Mouse (Mus musculus): ENCODE measurements around the gene Dner. TPM values are rescaled to one million over a fixed set of nuclear protein-coding genes. Genes with fewer than 3 reads are reported as not detected.

Gene Dner
- total RNA-seq, 2 experiments from 2014 or later = 0.07 to 0.15 TPM

- intact Hi-C loops (cut with DNase I) = no loop called here
These were observed 289.1 kb downstream of the Dner start for GRCm38 (mm10) chr1:84406891-84407290.

DNA sequence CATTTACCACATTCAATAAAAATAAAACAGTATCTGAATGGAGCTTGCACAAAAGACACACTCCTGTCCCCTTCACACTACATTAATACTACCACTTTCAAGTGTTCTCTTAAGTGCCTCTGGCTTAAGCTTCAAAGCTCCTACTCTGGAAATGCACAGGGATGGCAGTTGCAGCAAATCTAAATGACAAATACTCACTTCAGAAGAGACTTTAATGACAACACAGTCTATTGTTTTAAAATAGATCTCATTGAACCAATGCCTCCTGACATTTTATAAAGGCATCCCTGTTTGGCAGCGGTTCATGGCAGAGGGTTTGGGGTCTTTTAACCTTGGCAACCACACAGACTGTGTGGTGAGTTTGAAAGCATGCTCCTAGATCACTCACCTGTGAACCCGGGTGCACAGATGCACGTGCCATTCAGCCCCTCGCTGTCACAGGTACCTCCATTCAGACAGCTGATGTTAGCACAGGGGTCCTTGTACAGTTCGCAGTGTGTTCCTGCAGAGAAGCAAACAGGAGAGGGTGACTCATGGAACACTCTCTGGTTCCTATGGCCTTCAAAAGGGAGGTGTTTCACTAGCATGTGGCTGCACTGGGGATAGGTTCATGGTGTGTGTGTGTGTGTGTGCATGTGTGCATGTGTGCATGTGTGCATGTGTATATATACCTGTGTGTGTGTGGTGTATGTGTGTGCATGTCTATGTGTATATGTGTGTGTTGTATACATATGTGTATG, 290.3 kb downstream of the Dner start:
- DNase-seq = no peak
- intact Hi-C loops (cut with DNase I) = no loop called here

More at GRCm38 (mm10) chr1:84406891-84407290, 289.1 kb downstream of the Dner start:
- DNase-seq = peak; percentile 54 to 55

DNA sequence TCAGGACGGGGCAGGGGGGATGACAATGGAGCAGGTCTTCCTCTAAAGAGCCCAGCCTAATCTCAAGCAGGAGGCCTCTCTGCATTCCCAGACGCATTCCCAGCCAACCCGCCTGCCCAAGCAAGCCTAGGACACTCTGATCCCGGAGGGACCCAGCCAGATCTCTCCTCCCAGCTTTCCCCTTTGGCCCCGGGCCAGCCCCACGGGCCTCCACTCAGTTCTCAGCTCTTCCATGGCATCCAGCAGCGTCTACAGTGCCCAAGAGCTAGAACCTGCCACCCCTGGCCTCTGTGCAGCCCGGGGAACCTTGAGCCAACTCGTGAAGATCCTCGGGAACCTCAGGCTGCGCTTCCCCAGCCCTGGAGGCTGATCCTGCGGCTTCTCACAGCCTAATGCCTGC, 291.1 kb downstream of the Dner start:
- peak; percentile 12 to 44 for DNase-seq
- intact Hi-C loops (cut with DNase I) = no loop called here

DNA sequence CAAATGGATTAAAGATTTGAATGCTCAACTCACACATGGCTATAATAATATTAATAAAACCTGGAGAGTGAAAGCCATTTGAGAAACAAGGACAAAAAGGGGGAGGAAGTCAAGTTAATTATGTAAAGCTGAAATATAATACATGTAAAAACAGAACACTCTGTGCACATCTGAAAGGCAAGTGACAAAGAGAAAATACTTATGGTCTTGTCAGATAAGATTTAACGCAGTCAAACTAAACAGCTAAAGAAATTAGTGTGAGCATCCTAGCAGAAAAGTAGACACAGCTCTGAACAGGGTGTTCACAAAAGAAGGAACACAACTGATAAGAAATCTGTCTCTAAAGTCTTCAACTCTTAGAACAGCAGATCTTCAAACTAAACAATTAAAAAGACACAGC, 293.9 kb downstream of the Dner start:
- intact Hi-C loops (cut with DNase I) = no loop called here
- DNase-seq = no peak

- intact Hi-C loops (cut with DNase I) = no loop called here
- DNase-seq = no peak
These were observed 296.4 kb downstream of the Dner start for GRCm38 (mm10) chr1:84399671-84400070.

- intact Hi-C loops (cut with DNase I) = no loop called here
- peak in 1 of 2 experiments; percentile 16 for DNase-seq
These were observed 296.9 kb downstream of the Dner start for GRCm38 (mm10) chr1:84399118-84399517.

- intact Hi-C loops (cut with DNase I) = no loop called here
- no peak for DNase-seq
These were observed 299.2 kb downstream of the Dner start for GRCm38 (mm10) chr1:84396787-84397186.

DNA sequence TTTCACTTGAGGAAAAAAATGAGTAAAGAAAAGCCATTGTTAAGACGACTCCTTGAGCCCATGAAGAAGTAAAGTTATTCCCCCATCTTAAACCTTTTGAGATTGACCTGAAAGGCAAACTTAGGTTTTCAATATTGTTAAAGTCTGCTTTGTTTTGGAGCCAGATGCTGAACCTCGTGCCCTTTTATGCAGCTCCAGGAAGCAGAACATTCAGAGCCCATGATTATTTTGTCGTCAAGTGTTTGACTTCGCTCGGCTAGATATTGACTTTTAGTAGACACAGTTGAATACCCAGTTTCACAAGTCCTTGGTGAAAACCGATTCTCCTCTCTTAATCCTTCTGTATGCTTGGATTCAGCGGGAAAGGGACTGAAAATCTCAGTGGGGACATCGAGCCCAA, 300.1 kb downstream of the Dner start:
- DNase-seq = no peak
- intact Hi-C loops (cut with DNase I) = no loop called here

DNA sequence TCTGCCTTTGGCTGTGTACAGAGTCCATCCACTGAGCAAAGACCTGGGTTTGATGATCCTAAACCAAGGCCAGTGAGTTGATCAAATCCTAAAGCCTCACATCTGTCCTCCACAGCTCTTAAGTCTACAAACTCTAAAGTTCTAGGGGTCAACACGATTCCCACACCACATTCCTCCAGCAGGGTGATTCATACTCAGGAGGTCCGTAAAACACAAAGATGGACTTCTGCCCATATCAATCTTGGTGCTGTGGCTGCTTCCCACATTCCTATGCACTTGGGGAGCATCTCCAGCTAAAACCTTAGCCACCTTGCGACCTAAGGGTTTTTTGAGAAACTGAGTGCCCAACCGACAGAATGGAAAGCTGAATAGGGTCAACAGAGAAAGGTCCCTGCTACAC, 305.1 kb downstream of the Dner start:
- intact Hi-C loops (cut with DNase I) = no loop called here
- DNase-seq = no peak

- intact Hi-C loops (cut with DNase I) = no loop called here
- no peak for DNase-seq
These were observed 308.4 kb downstream of the Dner start for GRCm38 (mm10) chr1:84387616-84388015.

- intact Hi-C loops (cut with DNase I) = no loop called here
- DNase-seq = peak in 1 of 2 experiments; percentile 17
These were observed 309.4 kb downstream of the Dner start for GRCm38 (mm10) chr1:84386481-84387146.

DNA sequence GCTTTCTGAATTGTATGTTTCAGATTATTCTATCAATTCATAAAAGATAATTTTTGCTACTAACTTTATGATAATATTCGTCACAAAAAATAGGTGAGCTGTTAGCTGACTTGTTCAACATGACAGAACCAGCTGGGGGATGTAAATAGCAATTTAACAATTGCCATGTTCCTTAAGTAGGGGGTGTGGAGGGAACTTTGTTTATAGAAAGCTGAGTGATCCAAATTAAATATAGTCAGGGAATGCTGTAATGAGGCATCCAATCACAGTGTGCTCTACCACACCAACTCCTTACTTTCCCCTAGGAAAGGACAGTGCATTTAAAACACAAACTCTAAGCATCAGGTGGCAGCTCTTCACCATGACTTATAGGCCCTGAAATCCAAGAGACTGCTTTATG, 313.3 kb downstream of the Dner start:
- intact Hi-C loops (cut with DNase I) = no loop called here
- DNase-seq = no peak

GRCm38 (mm10) chr1:84382064-84382463, 314.0 kb downstream of the Dner start:
- intact Hi-C loops (cut with DNase I) = no loop called here

DNA sequence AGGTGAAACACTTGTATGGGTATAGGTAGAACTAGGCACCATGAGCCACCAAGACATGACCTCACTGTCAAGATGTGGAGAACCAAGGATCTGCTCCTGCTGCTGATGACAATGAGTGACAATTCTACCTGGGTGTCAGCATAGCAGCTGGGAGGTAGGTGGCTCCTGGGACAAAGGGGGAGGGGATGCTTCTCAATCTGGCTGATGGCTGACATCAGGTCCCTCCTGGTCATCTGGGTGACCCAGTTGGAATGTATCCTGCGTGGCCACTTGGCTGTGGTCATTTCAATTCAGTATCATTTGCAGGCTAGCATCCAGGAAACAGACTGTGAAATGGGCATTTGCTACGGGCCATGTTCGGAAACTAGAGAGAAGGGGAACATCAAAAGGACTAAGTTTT, 315.1 kb downstream of the Dner start:
- intact Hi-C loops (cut with DNase I) = no loop called here
- no peak for DNase-seq

More at GRCm38 (mm10) chr1:84382064-84382463, 314.0 kb downstream of the Dner start:
- no peak for DNase-seq

GRCm38 (mm10) chr1:84367733-84368132, 328.3 kb downstream of the Dner start:
- no peak for DNase-seq
- intact Hi-C loops (cut with DNase I) = no loop called here

- no peak for DNase-seq
- intact Hi-C loops (cut with DNase I) = no loop called here
These were observed 329.5 kb downstream of the Dner start for GRCm38 (mm10) chr1:84366553-84366952.

GRCm38 (mm10) chr1:84363967-84364366, 332.1 kb downstream of the Dner start, which contains the start of gene Pid1:
Gene Pid1 (minus strand): TSS chr1:84364180.
- DNase-seq = no peak
- intact Hi-C loops (cut with DNase I) = no loop called here

DNA sequence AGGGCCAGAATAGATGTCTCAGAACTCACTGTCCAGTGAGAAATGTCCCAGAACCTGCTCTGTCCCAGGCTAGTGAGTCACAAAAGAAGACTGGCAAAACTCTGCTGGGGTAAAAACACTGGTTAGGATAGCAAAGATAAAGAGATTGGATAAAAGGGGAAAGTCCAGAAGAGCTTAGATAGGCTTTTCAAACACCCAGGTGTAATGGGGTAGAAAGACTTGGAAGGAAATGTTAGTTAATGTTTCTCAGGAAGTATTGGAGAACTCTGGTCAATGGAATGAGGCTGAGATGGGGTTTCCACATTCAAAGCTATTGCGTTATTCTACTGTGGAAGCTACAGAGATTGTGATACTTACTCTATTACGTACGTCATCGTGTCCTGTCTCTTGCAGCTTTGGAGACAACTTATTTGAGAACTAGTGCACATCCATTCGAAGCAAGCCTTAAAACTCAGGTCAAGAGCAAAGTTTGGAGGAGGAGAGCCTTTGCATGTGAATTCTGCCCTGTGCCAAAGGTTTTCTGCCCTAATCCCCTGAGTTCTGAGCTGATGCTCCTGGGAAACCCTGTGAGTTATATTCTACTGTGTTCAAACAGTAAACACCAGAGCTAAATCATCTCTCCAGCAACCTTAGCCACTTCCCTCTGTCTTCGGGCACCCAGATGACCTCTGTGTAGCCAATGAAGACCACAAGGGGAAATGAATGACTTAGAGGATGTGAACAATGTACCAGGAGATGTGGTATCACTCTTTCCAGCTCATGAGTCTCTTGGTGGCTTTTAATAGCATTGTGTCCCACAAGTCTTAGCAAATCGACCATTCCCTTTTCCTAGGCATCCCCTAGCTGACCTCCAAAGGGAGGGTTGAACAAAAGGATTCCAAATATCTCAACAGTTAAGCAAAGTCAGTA, 333.1 kb downstream of the Dner start:
- intact Hi-C loops (cut with DNase I) = no loop called here
- DNase-seq = no peak

DNA sequence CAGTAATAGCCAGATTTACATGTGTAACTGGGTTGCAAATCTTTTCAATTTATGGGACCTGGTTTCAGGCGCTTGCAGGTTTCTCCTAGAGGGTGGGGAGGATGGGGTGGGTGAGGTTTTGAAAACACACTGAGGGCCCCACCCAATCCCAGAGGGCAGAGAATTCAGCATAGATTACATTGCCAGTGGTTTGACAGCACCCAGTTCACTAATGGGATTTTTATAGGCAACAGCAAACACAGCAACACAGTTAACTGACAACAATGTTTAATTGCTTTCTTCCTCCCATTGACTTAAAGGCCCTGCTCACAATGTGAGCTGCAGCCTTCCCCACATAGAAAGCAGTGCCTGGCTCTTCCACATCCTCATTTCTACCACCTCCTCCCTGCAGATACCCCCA, 333.8 kb downstream of the Dner start:
- DNase-seq = no peak
- intact Hi-C loops (cut with DNase I) = no loop called here

DNA sequence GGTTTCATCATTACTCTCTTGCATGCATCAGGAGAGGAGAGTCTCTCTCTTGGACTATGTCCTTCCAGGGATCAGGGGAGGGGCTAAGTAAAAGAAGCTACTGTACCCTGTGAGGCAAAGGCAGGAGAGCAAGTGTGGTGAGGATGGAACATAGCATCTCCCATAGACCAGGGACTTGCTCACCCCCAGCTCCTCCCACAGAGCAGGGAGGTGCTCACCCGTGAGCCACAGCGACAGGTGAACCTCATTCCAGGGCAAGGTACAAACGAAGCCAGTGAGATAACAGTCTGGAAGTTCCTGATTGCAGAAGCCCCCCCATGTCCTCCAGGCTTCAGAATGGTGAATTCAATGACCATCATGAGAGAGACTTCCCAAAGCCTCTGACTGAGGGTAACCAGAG, 334.6 kb downstream of the Dner start:
- DNase-seq = no peak
- intact Hi-C loops (cut with DNase I) = no loop called here

Data from heart, postnatal 14 days (tissue).